Mouse (Mus musculus): Measurements from ENCODE around the gene Tgm2.

- TF ChIP-seq GATA1 (IDR thresholded peaks at IDR 0.05; ENCODE audit: borderline replicate concordance, low read length) (no peak), FLI1 (IDR thresholded peaks at IDR 0.05; ENCODE audit: low read length) (no peak)
Observed at GRCm38 (mm10) chr2:158183266-158183665, 37.0 kb upstream of the Tgm2 start.

Measured in megakaryocyte, embryonic 14.5 days (primary cell).